Mouse (Mus musculus): ENCODE measurements around the gene Gm37240.

Gm37240 gene

GRCm38 (mm10) chr3:85168816-85169215 is 718.5 kb downstream of the Gm37240 start:
- in situ Hi-C loops (cut with MboI; ENCODE audit: low sequenced_read_pairs), result no loop called here

GRCm38 (mm10) chr3:85164931-85165330 is 722.4 kb downstream of the Gm37240 start:
- in situ Hi-C loops (cut with MboI; ENCODE audit: low sequenced_read_pairs), result no loop called here

- in situ Hi-C loops (cut with MboI; ENCODE audit: low sequenced_read_pairs), result no loop called here
Observed at GRCm38 (mm10) chr3:85163396-85163795, 723.9 kb downstream of the Gm37240 start.

GRCm38 (mm10) chr3:85162430-85162829 is 724.9 kb downstream of the Gm37240 start:
- in situ Hi-C loops (cut with MboI; ENCODE audit: low sequenced_read_pairs), result no loop called here

GRCm38 (mm10) chr3:85160816-85161215 is 726.5 kb downstream of the Gm37240 start:
- in situ Hi-C loops (cut with MboI; ENCODE audit: low sequenced_read_pairs), result no loop called here

- in situ Hi-C loops (cut with MboI; ENCODE audit: low sequenced_read_pairs), result no loop called here
Observed at GRCm38 (mm10) chr3:85159631-85160030, 727.7 kb downstream of the Gm37240 start.

- in situ Hi-C loops (cut with MboI; ENCODE audit: low sequenced_read_pairs), result no loop called here
Observed at GRCm38 (mm10) chr3:85148816-85149215, 738.5 kb downstream of the Gm37240 start.

- in situ Hi-C loops (cut with MboI; ENCODE audit: low sequenced_read_pairs), result no loop called here
Observed at GRCm38 (mm10) chr3:85148038-85148550, 739.2 kb downstream of the Gm37240 start.

- in situ Hi-C loops (cut with MboI; ENCODE audit: low sequenced_read_pairs), result no loop called here
Observed at GRCm38 (mm10) chr3:85145568-85145967, 741.8 kb downstream of the Gm37240 start.

- in situ Hi-C loops (cut with MboI; ENCODE audit: low sequenced_read_pairs), result no loop called here
Observed at GRCm38 (mm10) chr3:85145076-85145475, 742.2 kb downstream of the Gm37240 start.

GRCm38 (mm10) chr3:85144425-85144824 is 742.9 kb downstream of the Gm37240 start:
- in situ Hi-C loops (cut with MboI; ENCODE audit: low sequenced_read_pairs), result no loop called here

GRCm38 (mm10) chr3:85140488-85140887 is 746.8 kb downstream of the Gm37240 start:
- in situ Hi-C loops (cut with MboI; ENCODE audit: low sequenced_read_pairs), result no loop called here

- in situ Hi-C loops (cut with MboI; ENCODE audit: low sequenced_read_pairs), result no loop called here
Observed at GRCm38 (mm10) chr3:85138407-85138806, 748.9 kb downstream of the Gm37240 start.

GRCm38 (mm10) chr3:85133561-85133960 is 753.8 kb downstream of the Gm37240 start:
- in situ Hi-C loops (cut with MboI; ENCODE audit: low sequenced_read_pairs), result no loop called here

GRCm38 (mm10) chr3:85131878-85132277 is 755.4 kb downstream of the Gm37240 start:
- in situ Hi-C loops (cut with MboI; ENCODE audit: low sequenced_read_pairs), result no loop called here

GRCm38 (mm10) chr3:85128546-85128945 is 758.8 kb downstream of the Gm37240 start:
- in situ Hi-C loops (cut with MboI; ENCODE audit: low sequenced_read_pairs), result no loop called here

- in situ Hi-C loops (cut with MboI; ENCODE audit: low sequenced_read_pairs), result no loop called here
Observed at GRCm38 (mm10) chr3:85126970-85127369, 760.3 kb downstream of the Gm37240 start.

- in situ Hi-C loops (cut with MboI; ENCODE audit: low sequenced_read_pairs), result no loop called here
Observed at GRCm38 (mm10) chr3:85125471-85125870, 761.8 kb downstream of the Gm37240 start.

GRCm38 (mm10) chr3:85124924-85125323 is 762.4 kb downstream of the Gm37240 start:
- in situ Hi-C loops (cut with MboI; ENCODE audit: low sequenced_read_pairs), result no loop called here

GRCm38 (mm10) chr3:85124410-85124809 is 762.9 kb downstream of the Gm37240 start:
- in situ Hi-C loops (cut with MboI; ENCODE audit: low sequenced_read_pairs), result no loop called here

GRCm38 (mm10) chr3:85117702-85118101 is 769.6 kb downstream of the Gm37240 start:
- in situ Hi-C loops (cut with MboI; ENCODE audit: low sequenced_read_pairs), result no loop called here

GRCm38 (mm10) chr3:85117014-85117413 is 770.3 kb downstream of the Gm37240 start:
- in situ Hi-C loops (cut with MboI; ENCODE audit: low sequenced_read_pairs), result no loop called here

- in situ Hi-C loops (cut with MboI; ENCODE audit: low sequenced_read_pairs), result no loop called here
Observed at GRCm38 (mm10) chr3:85115959-85116543, 771.3 kb downstream of the Gm37240 start.
